Mouse (Mus musculus): ENCODE data around the gene Tank. TPM values are rescaled to one million over a fixed set of nuclear protein-coding genes. Genes with fewer than 3 reads are reported as not detected.

The Tank gene
- polyA plus RNA-seq, 1 experiment from 2014 or later: 25.2 TPM

DNA sequence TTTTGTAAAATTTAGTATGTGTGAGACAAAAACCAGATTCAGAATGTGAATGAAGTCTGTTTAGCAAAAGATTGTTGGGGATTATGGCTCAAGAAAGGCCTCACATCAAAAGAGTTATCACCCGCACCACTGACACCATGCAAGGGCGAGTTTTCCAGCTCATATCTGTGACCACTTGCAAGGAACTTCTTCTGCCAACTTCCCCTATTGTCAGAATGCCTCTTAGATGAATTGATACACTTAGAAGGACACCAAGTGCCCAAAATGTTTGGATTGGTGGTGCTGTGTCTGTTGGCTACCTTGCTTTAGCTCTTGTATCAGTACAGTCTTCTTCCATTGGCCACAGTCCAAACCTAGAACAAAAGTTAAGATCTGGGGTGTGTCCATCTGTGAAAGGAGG, 80.9 kb downstream of the Tank start:
- no peak overlapping the region for H3K4me2 ChIP-seq
- no peak for ATAC-seq (ENCODE audit: low FRiP score)
- H3K9me3 ChIP-seq (replicated peaks): no peaks in the 10 kb centered on the region
- no peak overlapping the region for H3K9ac ChIP-seq (replicated peaks)
- 0 out of 2 replicates have a peak, but pooled peaks cover 2% of the 10 kb centered on the region for H3K27me3 ChIP-seq (replicated peaks)
- H3K4me3 ChIP-seq (replicated peaks): no peak overlapping the region
- 85% methylated on average over 2 of the region's 2 CpGs for WGBS
- no peaks in the 10 kb centered on the region for H3K36me3 ChIP-seq
- H3K27ac ChIP-seq (replicated peaks): no peak overlapping the region
- peaks cover 8% of the 10 kb centered on the region; the same call in 1 of the 2 replicates for H3K4me1 ChIP-seq

DNA sequence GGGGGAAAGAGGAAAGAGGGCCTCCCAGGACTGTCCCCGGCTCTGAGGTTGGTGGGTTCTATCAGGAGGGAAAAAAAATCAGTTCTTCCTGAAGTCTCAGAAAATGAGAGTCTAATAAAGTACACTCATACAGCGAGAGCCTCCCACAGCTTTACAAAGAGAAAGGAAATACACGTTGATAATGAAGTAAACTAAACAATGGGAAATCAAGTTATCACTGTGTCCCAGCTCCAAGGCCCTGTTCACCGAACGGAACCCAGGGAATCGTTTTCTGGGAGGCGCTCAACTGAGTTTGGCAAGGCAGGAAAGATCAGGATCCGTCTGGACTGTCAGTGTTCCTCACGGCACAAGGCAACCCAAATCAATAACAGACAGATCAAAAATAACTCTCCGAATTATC, 84.4 kb downstream of the Tank start:
- Histone ChIP-seq H3K9me3 (replicated peaks) (no peaks in the 10 kb centered on the region), H3K27me3 (replicated peaks) (no peaks in the 10 kb centered on the region), H3K27ac (replicated peaks) (no peak overlapping the region), H3K4me3 (replicated peaks) (no peak overlapping the region), H3K36me3 (no peaks in the 10 kb centered on the region), H3K9ac (replicated peaks) (no peak overlapping the region), H3K4me2 (no peak overlapping the region), H3K4me1 (no peaks in the 10 kb centered on the region)
- WGBS: 76% methylated on average over 10 of the region's 10 CpGs
- no peak for ATAC-seq (ENCODE audit: low FRiP score)

DNA sequence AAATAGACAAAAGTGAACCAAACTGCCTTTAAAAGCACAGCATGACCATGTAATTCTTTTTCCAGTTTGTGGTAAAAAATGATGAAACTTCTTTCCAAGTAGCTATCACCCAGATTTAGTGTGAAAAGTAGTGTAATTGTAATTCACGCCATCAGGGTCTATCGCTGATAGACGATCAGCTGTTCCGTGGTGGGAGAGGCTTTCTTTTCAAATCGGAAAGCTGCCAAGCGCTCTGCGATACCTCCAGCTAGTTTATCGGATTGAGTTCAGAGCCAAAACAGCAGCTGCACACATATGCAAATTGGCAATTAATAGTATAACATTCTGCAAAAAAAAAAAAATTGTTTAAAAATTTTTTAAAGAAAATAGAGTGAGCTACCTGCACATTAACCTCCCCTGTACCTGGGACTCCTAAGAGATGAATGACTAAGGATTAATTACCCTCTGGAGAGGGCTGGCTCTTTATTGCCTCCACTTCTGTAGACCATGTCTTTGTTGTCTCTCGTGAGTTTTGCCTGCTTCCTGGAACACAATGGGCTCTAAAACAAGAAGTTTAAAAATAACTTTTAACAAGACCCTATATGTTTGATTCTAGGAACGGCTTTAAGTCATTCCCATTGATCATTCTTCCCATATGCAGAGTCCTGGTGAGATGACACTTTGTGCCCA, 85.3 kb downstream of the Tank start:
- Histone ChIP-seq H3K9me3 (replicated peaks) (no peaks in the 10 kb centered on the region), H3K4me2 (peak overlapping the region; percentile 34), H3K36me3 (no peaks in the 10 kb centered on the region), H3K9ac (replicated peaks) (no peak overlapping the region), H3K4me3 (replicated peaks) (no peak overlapping the region), H3K27ac (replicated peaks) (no peak overlapping the region), H3K27me3 (replicated peaks) (no peaks in the 10 kb centered on the region), H3K4me1 (no peaks in the 10 kb centered on the region)
- ATAC-seq (ENCODE audit: low FRiP score): no peak
- WGBS: 32% methylated on average over 10 of the region's 10 CpGs

DNA sequence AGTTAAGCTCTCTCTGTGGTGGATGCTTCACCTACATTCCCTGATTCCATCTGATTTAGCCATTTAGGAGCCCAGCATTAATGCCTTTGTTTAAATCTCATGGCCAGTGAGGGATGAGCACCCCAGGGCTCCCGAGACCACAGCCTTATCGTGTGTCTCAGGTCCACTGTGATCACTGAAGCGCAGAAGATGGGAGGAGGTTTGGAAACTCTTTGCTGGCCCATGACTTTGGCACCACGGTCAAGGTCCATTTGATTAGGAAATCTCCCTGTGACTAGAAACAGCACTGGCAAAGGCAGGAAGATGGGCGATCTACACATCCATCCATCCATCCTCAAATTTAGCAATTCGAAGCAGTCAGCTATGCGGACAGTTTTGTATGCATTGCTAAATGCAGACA, 89.0 kb downstream of the Tank start:
- Histone ChIP-seq H3K27me3 (replicated peaks) (no peaks in the 10 kb centered on the region), H3K4me1 (no peaks in the 10 kb centered on the region), H3K36me3 (no peaks in the 10 kb centered on the region), H3K4me2 (no peak overlapping the region), H3K4me3 (replicated peaks) (no peak overlapping the region), H3K27ac (replicated peaks) (no peak overlapping the region), H3K9ac (replicated peaks) (no peak overlapping the region), H3K9me3 (replicated peaks) (no peaks in the 10 kb centered on the region)
- WGBS: 84% methylated on average over 7 of the region's 7 CpGs
- no peak for ATAC-seq (ENCODE audit: low FRiP score)

DNA sequence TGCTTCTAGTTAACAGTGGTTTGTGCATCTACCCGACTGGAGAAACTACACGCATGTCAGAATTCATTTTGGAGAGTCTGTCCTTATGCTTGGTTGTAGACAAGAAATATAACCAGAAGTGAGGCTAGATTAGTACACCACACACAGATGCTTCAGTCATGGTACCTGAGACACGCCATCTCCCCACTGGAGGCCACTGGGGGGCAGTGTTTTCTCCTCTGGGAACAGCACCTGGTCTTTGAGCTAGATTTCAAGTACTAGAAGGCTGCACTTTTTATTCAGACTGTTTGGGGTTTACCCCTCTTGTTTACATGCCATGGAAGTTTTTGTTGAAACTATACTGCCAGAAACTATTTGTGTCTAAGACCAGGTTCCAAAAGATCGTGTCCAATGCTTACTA, 89.9 kb downstream of the Tank start:
- 28% methylated on average over 4 of the region's 4 CpGs for WGBS
- Histone ChIP-seq H3K27me3 (replicated peaks) (no peaks in the 10 kb centered on the region), H3K27ac (replicated peaks) (no peak overlapping the region), H3K4me3 (replicated peaks) (no peak overlapping the region), H3K36me3 (no peaks in the 10 kb centered on the region), H3K4me1 (no peaks in the 10 kb centered on the region), H3K4me2 (no peak overlapping the region), H3K9ac (replicated peaks) (no peak overlapping the region), H3K9me3 (replicated peaks) (no peaks in the 10 kb centered on the region)
- no peak for ATAC-seq (ENCODE audit: low FRiP score)

DNA sequence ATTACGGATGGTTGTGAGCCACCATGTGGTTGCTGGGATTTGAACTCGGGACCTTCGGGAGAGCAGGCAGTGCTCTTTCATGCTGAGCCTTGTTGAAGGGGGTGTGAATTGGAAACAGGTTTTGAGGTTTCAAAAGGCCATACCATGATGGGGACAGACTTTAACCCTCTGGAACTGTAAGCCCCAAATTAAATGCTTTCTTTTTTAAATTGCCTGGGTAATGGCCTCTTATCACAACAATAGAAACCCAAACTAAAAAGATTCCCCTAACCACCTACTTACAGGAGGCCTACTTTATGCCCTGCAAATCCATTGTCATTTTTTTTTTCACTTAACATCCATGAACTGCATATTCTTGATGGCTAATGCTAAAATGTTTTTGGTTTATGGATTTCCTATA, 96.2 kb downstream of the Tank start:
- WGBS: 94% methylated on average over 3 of the region's 3 CpGs
- Histone ChIP-seq H3K27ac (replicated peaks) (no peak overlapping the region), H3K4me1 (no peaks in the 10 kb centered on the region), H3K27me3 (replicated peaks) (no peaks in the 10 kb centered on the region), H3K4me3 (replicated peaks) (no peak overlapping the region), H3K4me2 (no peak overlapping the region), H3K9me3 (replicated peaks) (no peaks in the 10 kb centered on the region), H3K36me3 (no peaks in the 10 kb centered on the region), H3K9ac (replicated peaks) (no peak overlapping the region)
- ATAC-seq (ENCODE audit: low FRiP score): no peak

DNA sequence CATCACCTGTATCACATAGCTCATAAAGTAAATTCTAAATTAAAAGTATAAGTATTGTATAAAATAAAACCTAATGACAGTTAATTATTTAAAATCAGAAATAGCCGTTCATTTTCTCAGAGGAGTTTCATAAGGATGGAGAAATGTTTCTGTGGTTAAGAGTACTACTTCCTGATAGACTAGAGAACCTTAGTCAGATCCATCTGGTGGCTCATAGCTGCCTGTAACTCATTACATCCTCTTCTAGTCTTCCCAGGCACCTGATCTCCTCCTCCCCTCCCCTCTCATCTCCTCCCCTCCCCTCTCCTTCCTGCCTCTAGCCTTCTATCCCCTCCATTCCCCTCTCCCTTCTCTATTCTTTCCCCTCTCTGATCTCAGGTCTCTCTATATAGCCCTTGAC, 103.2 kb downstream of the Tank start:
- Histone ChIP-seq H3K9ac (replicated peaks) (no peak overlapping the region), H3K9me3 (replicated peaks) (no peaks in the 10 kb centered on the region), H3K36me3 (no peaks in the 10 kb centered on the region), H3K4me3 (replicated peaks) (no peak overlapping the region), H3K4me2 (no peak overlapping the region), H3K4me1 (no peaks in the 10 kb centered on the region), H3K27ac (replicated peaks) (no peak overlapping the region), H3K27me3 (replicated peaks) (no peaks in the 10 kb centered on the region)
- 92% methylated on average over 1 of the region's 1 CpGs for WGBS
- no peak for ATAC-seq (ENCODE audit: low FRiP score)

DNA sequence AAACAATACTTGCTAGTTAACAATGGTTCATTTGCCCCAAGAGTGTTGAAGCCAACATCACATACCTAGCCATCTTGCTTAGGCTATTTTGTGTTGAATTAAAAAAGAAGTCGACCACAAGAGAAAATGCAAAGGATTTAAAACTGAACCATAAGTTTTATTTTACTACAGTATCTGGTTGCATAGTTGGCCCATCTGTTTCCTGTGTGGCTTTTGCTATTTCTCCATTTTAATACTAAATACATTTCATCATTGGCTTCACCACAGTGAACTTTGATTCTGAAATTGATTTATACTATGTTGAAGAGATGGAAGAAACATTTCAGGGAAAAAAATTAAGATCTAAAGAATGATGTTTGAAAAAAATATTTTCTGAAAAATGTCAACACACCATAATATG, 108.1 kb downstream of the Tank start:
- no peak overlapping the region for H3K4me3 ChIP-seq (replicated peaks)

DNA sequence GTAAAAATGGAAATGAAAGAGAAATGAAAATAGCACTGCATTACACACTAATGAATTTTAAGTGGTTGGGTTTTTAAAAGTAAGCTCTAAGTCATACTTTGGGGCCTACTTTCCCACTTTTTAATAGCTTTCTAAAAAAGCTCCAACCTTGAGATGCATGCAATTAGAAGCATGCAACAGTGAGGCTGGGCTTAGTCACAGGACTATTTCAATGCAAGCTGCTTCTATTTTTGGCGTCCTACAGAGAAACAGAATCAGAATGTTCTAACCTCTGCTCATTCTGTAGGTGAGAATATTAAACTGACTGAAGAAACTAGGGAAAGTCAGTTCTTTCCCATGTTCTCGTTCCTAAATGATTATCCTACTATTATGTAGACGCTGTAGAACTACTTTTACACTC, 110.7 kb downstream of the Tank start:
- no peak for ATAC-seq (ENCODE audit: low FRiP score)
- Histone ChIP-seq H3K36me3 (no peaks in the 10 kb centered on the region), H3K27ac (replicated peaks) (no peak overlapping the region), H3K9me3 (replicated peaks) (no peaks in the 10 kb centered on the region), H3K4me3 (replicated peaks) (no peak overlapping the region), H3K4me1 (no peaks in the 10 kb centered on the region), H3K4me2 (no peak overlapping the region), H3K9ac (replicated peaks) (no peak overlapping the region), H3K27me3 (replicated peaks) (no peaks in the 10 kb centered on the region)
- WGBS: 89% methylated on average over 3 of the region's 3 CpGs

More for the DNA sequence above, 108.1 kb downstream of the Tank start:
- WGBS: 88% methylated on average over 1 of the region's 1 CpGs
- no peak overlapping the region for H3K9ac ChIP-seq (replicated peaks)
- ATAC-seq (ENCODE audit: low FRiP score): no peak
- H3K4me1 ChIP-seq: no peaks in the 10 kb centered on the region
- no peak overlapping the region for H3K4me2 ChIP-seq
- no peak overlapping the region for H3K27ac ChIP-seq (replicated peaks)
- H3K9me3 ChIP-seq (replicated peaks): no peaks in the 10 kb centered on the region
- no peaks in the 10 kb centered on the region for H3K27me3 ChIP-seq (replicated peaks)
- no peaks in the 10 kb centered on the region for H3K36me3 ChIP-seq

Other genes starting within 250 kb of the Tank start
- 189 and 190 TPM in 2 replicates for gene Psmd14, start 133.1 kb downstream of the Tank start, polyA plus RNA-seq (2015; fragmentation: Nextera tagmentation; extraction: Ambion mirVana)
- gene Tbr1, start 224.3 kb downstream of the Tank start, polyA plus RNA-seq (2015; fragmentation: Nextera tagmentation; extraction: Ambion mirVana): 0.06 and 0.13 TPM in 2 replicates